Mouse (Mus musculus) liver, embryonic 16.5 days (tissue): ENCODE results near the gene Gm13889. TPM values are rescaled to one million over a fixed set of nuclear protein-coding genes. Genes with fewer than 3 reads are reported as not detected.

Experiments
- ATAC-seq: fragments of 200-750 bp; cut with Nextera tagmentation; 2 replicates; pipeline ENCODE4 v1.8.0; 2017; ENCODE audit warnings: low read depth, mild to moderate bottlenecking, moderate number of reproducible peaks, moderate library complexity
- H3K27ac ChIP-seq: fragments of 300-500 bp; sonication (generic); 2 replicates; pipeline ENCODE4 v1.5.1; 2014; ENCODE audit warnings: mild to moderate bottlenecking, low read length
- H3K27me3 ChIP-seq: fragments of 300-500 bp; sonication (generic); 2 replicates; pipeline ENCODE4 v1.6.1; 2014; ENCODE audit warnings: low read depth, low read length, mixed read lengths; ENCODE audit not compliant: control insufficient read depth, insufficient read depth
- H3K36me3 ChIP-seq: fragments of 300-500 bp; sonication (generic); 2 replicates; pipeline ENCODE4 v1.6.1; 2014; ENCODE audit warnings: mild to moderate bottlenecking; ENCODE audit not compliant: control insufficient read depth, insufficient read depth
- H3K4me1 ChIP-seq: fragments of 300-500 bp; sonication (generic); 2 replicates; pipeline ENCODE4 v1.6.1; 2014; ENCODE audit warnings: low read depth, low read length, mixed read lengths; ENCODE audit not compliant: control insufficient read depth
- H3K4me2 ChIP-seq: fragments of 300-500 bp; sonication (generic); 2 replicates; pipeline ENCODE4 v1.6.1; 2014; ENCODE audit warnings: low read depth, low read length, mixed read lengths
- H3K4me3 ChIP-seq: fragments of 300-500 bp; sonication (generic); 2 replicates; pipeline ENCODE4 v1.5.1; 2014; ENCODE audit warnings: low read depth, mild to moderate bottlenecking, low read length
- H3K9ac ChIP-seq: fragments of 300-500 bp; sonication (generic); 2 replicates; pipeline ENCODE4 v1.6.1; 2014; ENCODE audit warnings: low read depth, low read length
- H3K9me3 ChIP-seq: fragments of 300-500 bp; sonication (generic); replicated peaks from 2 replicates; pipeline ENCODE4 v1.6.1; 2016; ENCODE audit warnings: low read length; ENCODE audit not compliant: control insufficient read depth
- WGBS: fragments of 180-500 bp; shearing (Covaris S2); extraction: QIAGEN DNeasy Blood & Tissue Kit; methylation state at CpG from one replicate; pipeline ENCODE4 v1.1.7; 2014; ENCODE audit not compliant: insufficient replicate concordance; 5-methylcytosine and 5-hydroxymethylcytosine counted together
- polyA plus RNA-seq: library from polyadenylated mRNA; unstranded; fragments of >200 nt; fragmentation: Nextera tagmentation; extraction: Ambion mirVana; gene quantifications from 2 replicates; pipeline ENCODE4 v1.2.1, GENCODE M21; 2015

The Gm13889 gene
- polyA plus RNA-seq, 1 experiment from 2014 or later = 1.7 TPM

GRCm38 (mm10) chr2:93911942-93912341, 45.1 kb downstream of the Gm13889 start:
- WGBS = 63% methylated on average over 10 of the region's 10 CpGs
- Histone ChIP-seq H3K27ac (no peak overlapping the region), H3K36me3 (no peaks in the 10 kb centered on the region), H3K4me3 (no peak overlapping the region), H3K27me3 (no peaks in the 10 kb centered on the region), H3K9ac (no peak overlapping the region), H3K9me3 (no peaks in the 10 kb centered on the region), H3K4me2 (no peak overlapping the region), H3K4me1 (no peaks in the 10 kb centered on the region)
- ATAC-seq = no peak

DNA sequence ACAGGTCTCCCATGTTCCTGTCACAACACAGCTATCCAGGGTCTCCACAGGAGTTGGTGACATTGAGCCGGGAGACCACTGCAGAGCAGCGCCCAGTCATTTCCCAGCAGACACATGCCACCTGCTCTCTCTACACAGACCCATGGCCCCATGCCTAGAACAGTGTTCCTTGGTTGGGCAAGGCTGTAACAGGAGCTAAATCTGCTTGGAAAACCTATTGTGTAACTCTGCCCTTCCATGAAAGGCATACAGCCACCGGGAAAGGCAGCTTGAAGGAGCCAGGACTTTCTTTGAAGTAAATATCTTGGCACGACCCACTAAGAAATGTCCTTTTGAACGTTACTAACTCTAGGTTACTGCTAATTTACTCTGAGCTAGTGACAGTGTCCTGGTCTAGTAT, 47.3 kb downstream of the Gm13889 start:
- H3K4me3 ChIP-seq = no peak overlapping the region
- no peaks in the 10 kb centered on the region for H3K36me3 ChIP-seq
- H3K27me3 ChIP-seq = no peaks in the 10 kb centered on the region
- 63% methylated on average over 5 of the region's 5 CpGs for WGBS
- no peaks in the 10 kb centered on the region for H3K4me1 ChIP-seq
- no peak for ATAC-seq
- no peak overlapping the region for H3K4me2 ChIP-seq
- H3K9ac ChIP-seq = no peak overlapping the region
- no peak overlapping the region for H3K27ac ChIP-seq
- no peaks in the 10 kb centered on the region for H3K9me3 ChIP-seq

DNA sequence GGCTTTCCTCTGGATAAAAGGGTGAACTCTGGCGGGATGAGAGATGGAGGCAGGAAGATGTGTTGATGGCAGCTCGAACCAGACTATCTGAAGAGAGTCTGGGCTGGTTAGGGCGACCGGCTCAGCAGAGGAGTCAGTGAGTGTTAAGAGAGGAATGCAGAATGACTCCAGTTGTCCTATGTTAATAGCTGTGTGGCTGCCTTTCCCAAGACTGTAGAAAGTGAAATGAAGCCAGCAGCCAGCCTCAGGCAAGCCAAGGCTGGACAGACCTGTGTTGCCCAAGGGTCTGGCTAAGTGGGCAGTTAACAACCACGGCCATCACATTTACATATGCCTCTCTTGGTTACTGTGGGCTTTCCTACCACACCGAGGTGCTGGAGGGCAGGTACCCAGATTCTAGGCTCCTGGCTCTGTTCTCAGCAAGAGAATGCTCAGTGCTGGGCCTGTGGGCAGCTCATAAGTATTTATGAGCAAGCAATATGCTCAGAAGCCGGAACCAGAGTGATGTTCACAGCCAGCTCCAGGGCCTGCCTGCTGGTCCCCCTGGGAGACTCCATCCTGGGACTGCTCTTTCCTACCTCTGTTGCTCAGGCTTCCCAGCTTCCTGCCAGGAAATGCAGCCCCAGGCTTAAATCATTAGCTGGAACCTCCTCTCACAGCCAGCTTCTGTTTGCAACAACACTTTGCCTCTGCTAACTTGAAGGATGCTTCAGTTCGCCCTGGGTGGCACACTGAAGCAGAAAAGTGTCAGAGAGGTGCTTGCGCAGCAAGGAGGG, 49.3 kb downstream of the Gm13889 start:
- no peak overlapping the region for H3K9ac ChIP-seq
- no peaks in the 10 kb centered on the region for H3K36me3 ChIP-seq
- no peaks in the 10 kb centered on the region for H3K4me1 ChIP-seq
- H3K4me2 ChIP-seq = no peak overlapping the region
- WGBS = 54% methylated on average over 9 of the region's 9 CpGs
- H3K27me3 ChIP-seq = no peaks in the 10 kb centered on the region
- no peak overlapping the region for H3K27ac ChIP-seq
- H3K9me3 ChIP-seq = no peaks in the 10 kb centered on the region
- no peak for ATAC-seq
- H3K4me3 ChIP-seq = no peak overlapping the region

- no peak overlapping the region for H3K4me3 ChIP-seq
- 36% methylated on average over 4 of the region's 4 CpGs for WGBS
- no peaks in the 10 kb centered on the region for H3K27me3 ChIP-seq
- H3K4me1 ChIP-seq = no peaks in the 10 kb centered on the region
- H3K36me3 ChIP-seq = no peaks in the 10 kb centered on the region
- H3K9ac ChIP-seq = no peak overlapping the region
- ATAC-seq = no peak
- no peak overlapping the region for H3K27ac ChIP-seq
- H3K9me3 ChIP-seq = no peaks in the 10 kb centered on the region
- no peak overlapping the region for H3K4me2 ChIP-seq
Measured at GRCm38 (mm10) chr2:93906316-93906715, 50.7 kb downstream of the Gm13889 start.

Other genes starting within 250 kb of the Gm13889 start
- gene Ext2, start 134.6 kb downstream of the Gm13889 start, polyA plus RNA-seq = 27.0 and 27.2 TPM in 2 replicates
- 1.0 and 1.4 TPM in 2 replicates for gene Accs, start 107.3 kb downstream of the Gm13889 start, polyA plus RNA-seq
- not detected in 2 replicates for gene Accsl, start 88.0 kb downstream of the Gm13889 start, polyA plus RNA-seq
- gene Gm27027, start 39.2 kb upstream of the Gm13889 start, polyA plus RNA-seq = not detected in 2 replicates
- 26.0 and 28.0 TPM in 2 replicates for gene Alkbh3, start 53.6 kb upstream of the Gm13889 start, polyA plus RNA-seq
- gene Hsd17b12, start 200.8 kb upstream of the Gm13889 start, polyA plus RNA-seq = 74.0 and 78.6 TPM in 2 replicates